Mouse (Mus musculus): ENCODE results near the gene Armh4. TPM values are rescaled to one million over a fixed set of nuclear protein-coding genes. Genes with fewer than 3 reads are reported as not detected.

The Armh4 gene
- polyA plus RNA-seq, 1 experiment from 2014 or later: 29.0 TPM

- Histone ChIP-seq H3K27ac (no peak overlapping the region), H3K4me1 (replicated peaks; ENCODE audit: control insufficient read depth, insufficient read depth, low read length) (no peaks in the 10 kb centered on the region), H3K9ac (no peak overlapping the region), H3K4me3 (replicated peaks; ENCODE audit: low read length) (no peak overlapping the region), H3K36me3 (replicated peaks; ENCODE audit: control insufficient read depth, insufficient read depth) (0 out of 2 replicates have a peak, but pooled peaks cover 5% of the 10 kb centered on the region), H3K4me2 (replicated peaks) (no peak overlapping the region), H3K9me3 (ENCODE audit: control insufficient read depth, low read length) (no peaks in the 10 kb centered on the region), H3K27me3 (ENCODE audit: control insufficient read depth, insufficient read depth, low read length) (no peaks in the 10 kb centered on the region)
- WGBS: 90% methylated on average over 6 of the region's 6 CpGs
- ATAC-seq (ENCODE audit: low FRiP score) (no peak), DNase-seq (ENCODE audit: low spot score) (no peak)
Observed at GRCm38 (mm10) chr14:49743946-49744526, 39.1 kb downstream of the Armh4 start.

- DNase-seq (ENCODE audit: low spot score) (peak; percentile 65), ATAC-seq (ENCODE audit: low FRiP score) (no peak)
- Histone ChIP-seq H3K9ac (no peak overlapping the region), H3K4me2 (replicated peaks) (no peak overlapping the region), H3K4me3 (replicated peaks; ENCODE audit: low read length) (no peak overlapping the region), H3K9me3 (ENCODE audit: control insufficient read depth, low read length) (no peaks in the 10 kb centered on the region), H3K4me1 (replicated peaks; ENCODE audit: control insufficient read depth, insufficient read depth, low read length) (no peaks in the 10 kb centered on the region), H3K27ac (0 out of 2 replicates have a peak overlapping the region, but pooled peaks have one; percentile 35), H3K27me3 (ENCODE audit: control insufficient read depth, insufficient read depth, low read length) (no peaks in the 10 kb centered on the region), H3K36me3 (replicated peaks; ENCODE audit: control insufficient read depth, insufficient read depth) (0 out of 2 replicates have a peak, but pooled peaks cover 5% of the 10 kb centered on the region)
- WGBS: 65% methylated on average over 7 of the region's 7 CpGs
Observed at GRCm38 (mm10) chr14:49739328-49739727, 43.9 kb downstream of the Armh4 start.

- Histone ChIP-seq H3K27ac (peak overlapping the region; percentile 35; the same call in 1 of the 2 replicates), H3K27me3 (ENCODE audit: control insufficient read depth, insufficient read depth, low read length) (no peaks in the 10 kb centered on the region), H3K9me3 (ENCODE audit: control insufficient read depth, low read length) (no peaks in the 10 kb centered on the region), H3K4me2 (replicated peaks) (no peak overlapping the region), H3K4me1 (replicated peaks; ENCODE audit: control insufficient read depth, insufficient read depth, low read length) (no peaks in the 10 kb centered on the region), H3K9ac (no peak overlapping the region), H3K4me3 (replicated peaks; ENCODE audit: low read length) (no peak overlapping the region), H3K36me3 (replicated peaks; ENCODE audit: control insufficient read depth, insufficient read depth) (0 out of 2 replicates have a peak, but pooled peaks cover 5% of the 10 kb centered on the region)
- ATAC-seq (ENCODE audit: low FRiP score) (no peak), DNase-seq (ENCODE audit: low spot score) (no peak)
- WGBS: 38% methylated on average over 1 of the region's 2 CpGs
Observed at GRCm38 (mm10) chr14:49738441-49739088, 44.6 kb downstream of the Armh4 start.

- H3K4me3 ChIP-seq (replicated peaks; ENCODE audit: low read length): no peak overlapping the region
- no peak overlapping the region for H3K9ac ChIP-seq
- ATAC-seq (ENCODE audit: low FRiP score) (peak; percentile 58; the same call in 1 of the 2 replicates), DNase-seq (ENCODE audit: low spot score) (peak; percentile 79)
- no peak overlapping the region for H3K4me2 ChIP-seq (replicated peaks)
- no peaks in the 10 kb centered on the region for H3K36me3 ChIP-seq (replicated peaks; ENCODE audit: control insufficient read depth, insufficient read depth)
- H3K4me1 ChIP-seq (replicated peaks; ENCODE audit: control insufficient read depth, insufficient read depth, low read length): no peaks in the 10 kb centered on the region
- no peaks in the 10 kb centered on the region for H3K9me3 ChIP-seq (ENCODE audit: control insufficient read depth, low read length)
- H3K27ac ChIP-seq: no peak overlapping the region
- no peaks in the 10 kb centered on the region for H3K27me3 ChIP-seq (ENCODE audit: control insufficient read depth, insufficient read depth, low read length)
Observed at GRCm38 (mm10) chr14:49733950-49734349, 49.2 kb downstream of the Armh4 start.

GRCm38 (mm10) chr14:49723361-49724054 lies 59.7 kb downstream of the Armh4 start:
- ATAC-seq (ENCODE audit: low FRiP score) (no peak), DNase-seq (ENCODE audit: low spot score) (no peak)
- H3K27ac ChIP-seq: no peak overlapping the region

GRCm38 (mm10) chr14:49722782-49723181 lies 60.4 kb downstream of the Armh4 start:
- no peak overlapping the region for H3K27ac ChIP-seq
- DNase-seq (ENCODE audit: low spot score) (no peak), ATAC-seq (ENCODE audit: low FRiP score) (no peak)
- H3K27me3 ChIP-seq (ENCODE audit: control insufficient read depth, insufficient read depth, low read length): no peaks in the 10 kb centered on the region
- H3K9me3 ChIP-seq (ENCODE audit: control insufficient read depth, low read length): no peaks in the 10 kb centered on the region
- no peak overlapping the region for H3K4me2 ChIP-seq (replicated peaks)
- WGBS: 73% methylated on average over 3 of the region's 3 CpGs
- H3K9ac ChIP-seq: no peak overlapping the region
- H3K4me1 ChIP-seq (replicated peaks; ENCODE audit: control insufficient read depth, insufficient read depth, low read length): no peaks in the 10 kb centered on the region
- H3K36me3 ChIP-seq (replicated peaks; ENCODE audit: control insufficient read depth, insufficient read depth): no peaks in the 10 kb centered on the region
- no peak overlapping the region for H3K4me3 ChIP-seq (replicated peaks; ENCODE audit: low read length)

More at GRCm38 (mm10) chr14:49723361-49724054, 59.7 kb downstream of the Armh4 start:
- no peaks in the 10 kb centered on the region for H3K27me3 ChIP-seq (ENCODE audit: control insufficient read depth, insufficient read depth, low read length)
- no peak overlapping the region for H3K4me3 ChIP-seq (replicated peaks; ENCODE audit: low read length)
- no peaks in the 10 kb centered on the region for H3K4me1 ChIP-seq (replicated peaks; ENCODE audit: control insufficient read depth, insufficient read depth, low read length)
- no peak overlapping the region for H3K4me2 ChIP-seq (replicated peaks)
- WGBS: 52% methylated on average over 4 of the region's 4 CpGs
- H3K9me3 ChIP-seq (ENCODE audit: control insufficient read depth, low read length): no peaks in the 10 kb centered on the region
- H3K36me3 ChIP-seq (replicated peaks; ENCODE audit: control insufficient read depth, insufficient read depth): no peaks in the 10 kb centered on the region
- H3K9ac ChIP-seq: no peak overlapping the region

- ATAC-seq (ENCODE audit: low FRiP score): no peak
Observed at GRCm38 (mm10) chr14:49721281-49721680, 61.9 kb downstream of the Armh4 start.

GRCm38 (mm10) chr14:49719678-49720077 lies 63.5 kb downstream of the Armh4 start:
- no peaks in the 10 kb centered on the region for H3K9me3 ChIP-seq (ENCODE audit: control insufficient read depth, low read length)
- no peak for ATAC-seq (ENCODE audit: low FRiP score)
- H3K4me3 ChIP-seq (replicated peaks; ENCODE audit: low read length): no peak overlapping the region
- no peaks in the 10 kb centered on the region for H3K27me3 ChIP-seq (ENCODE audit: control insufficient read depth, insufficient read depth, low read length)
- DNase-seq (ENCODE audit: low spot score): no peak
- H3K27ac ChIP-seq: no peak overlapping the region
- no peak overlapping the region for H3K4me2 ChIP-seq (replicated peaks)
- H3K4me1 ChIP-seq (replicated peaks; ENCODE audit: control insufficient read depth, insufficient read depth, low read length): no peaks in the 10 kb centered on the region
- H3K9ac ChIP-seq: no peak overlapping the region
- H3K36me3 ChIP-seq (replicated peaks; ENCODE audit: control insufficient read depth, insufficient read depth): no peaks in the 10 kb centered on the region

More at GRCm38 (mm10) chr14:49721281-49721680, 61.9 kb downstream of the Armh4 start:
- no peaks in the 10 kb centered on the region for H3K36me3 ChIP-seq (replicated peaks; ENCODE audit: control insufficient read depth, insufficient read depth)
- H3K9me3 ChIP-seq (ENCODE audit: control insufficient read depth, low read length): no peaks in the 10 kb centered on the region
- H3K4me3 ChIP-seq (replicated peaks; ENCODE audit: low read length): no peak overlapping the region
- no peak overlapping the region for H3K9ac ChIP-seq
- H3K4me1 ChIP-seq (replicated peaks; ENCODE audit: control insufficient read depth, insufficient read depth, low read length): no peaks in the 10 kb centered on the region
- H3K27ac ChIP-seq: no peak overlapping the region
- H3K27me3 ChIP-seq (ENCODE audit: control insufficient read depth, insufficient read depth, low read length): no peaks in the 10 kb centered on the region
- 78% methylated on average over 1 of the region's 1 CpGs for WGBS
- no peak for DNase-seq (ENCODE audit: low spot score)
- no peak overlapping the region for H3K4me2 ChIP-seq (replicated peaks)

GRCm38 (mm10) chr14:49711016-49711415 lies 72.2 kb downstream of the Armh4 start:
- H3K36me3 ChIP-seq (replicated peaks; ENCODE audit: control insufficient read depth, insufficient read depth): no peaks in the 10 kb centered on the region
- whole genome bisulfite sequencing: 41% methylated on average over 3 of the region's 3 CpGs
- H3K27ac ChIP-seq: no peak overlapping the region
- H3K4me1 ChIP-seq (replicated peaks; ENCODE audit: control insufficient read depth, insufficient read depth, low read length): no peaks in the 10 kb centered on the region
- H3K9me3 ChIP-seq (ENCODE audit: control insufficient read depth, low read length): no peaks in the 10 kb centered on the region
- no peak overlapping the region for H3K4me3 ChIP-seq (replicated peaks; ENCODE audit: low read length)
- DNase-seq (ENCODE audit: low spot score) (no peak), ATAC-seq (ENCODE audit: low FRiP score) (no peak)
- H3K9ac ChIP-seq: no peak overlapping the region
- no peak overlapping the region for H3K4me2 ChIP-seq (replicated peaks)
- no peaks in the 10 kb centered on the region for H3K27me3 ChIP-seq (ENCODE audit: control insufficient read depth, insufficient read depth, low read length)
